Mouse (Mus musculus): Measurements from ENCODE around the gene Ipo8. TPM values are rescaled to one million over a fixed set of nuclear protein-coding genes. Genes with fewer than 3 reads are reported as not detected.

Ipo8 gene
- 10 to 100 TPM; 38.6 to 38.8 TPM for total RNA-seq (2021)

- DNase-seq (ENCODE audit: low spot score in 2 of 2) = peak; percentile 96 to 99
- intact Hi-C loops (cut with DNase I) = loop anchor here (1.0 to 10.0 kb wide), 3 partner anchors 65 to 620 kb away; partner anchors contain the start of genes Caprin2 and Dennd5b
Measured at GRCm38 (mm10) chr6:148830748-148831727, at the start of gene Ipo8. Ipo8 (minus strand) TSS chr6:148831467.

GRCm38 (mm10) chr6:148873911-148874310 is 42.6 kb upstream of the Ipo8 start:
- intact Hi-C loops (cut with DNase I) = no loop called here
- no peak for DNase-seq (ENCODE audit: low spot score in 2 of 2)

GRCm38 (mm10) chr6:148845629-148846028 is 14.4 kb upstream of the Ipo8 start:
- intact Hi-C loops (cut with DNase I) = no loop called here
- DNase-seq (ENCODE audit: low spot score in 2 of 2) = no peak

- no peak for DNase-seq (ENCODE audit: low spot score in 2 of 2)
- intact Hi-C loops (cut with DNase I) = no loop called here
Measured at GRCm38 (mm10) chr6:148841760-148842159, 10.5 kb upstream of the Ipo8 start.

GRCm38 (mm10) chr6:148838460-148838859 is 7.2 kb upstream of the Ipo8 start:
- intact Hi-C loops (cut with DNase I) = loop anchor here (10.0 kb wide), 1 partner anchor 266 kb away; the partner anchor contains the start of gene Dennd5b

GRCm38 (mm10) chr6:148831728-148832121 is 458 bp upstream of the Ipo8 start:
- intact Hi-C loops (cut with DNase I) = loop anchor here (1.0 to 10.0 kb wide), 3 partner anchors 65 to 621 kb away; partner anchors contain the start of genes Caprin2 and Dennd5b
- DNase-seq (ENCODE audit: low spot score in 2 of 2) = no peak

More at GRCm38 (mm10) chr6:148838460-148838859, 7.2 kb upstream of the Ipo8 start:
- DNase-seq (ENCODE audit: low spot score in 2 of 2) = no peak

GRCm38 (mm10) chr6:148830355-148830747 is 916 bp downstream of the Ipo8 start:
- intact Hi-C loops (cut with DNase I) = loop anchor here (2.0 to 10.0 kb wide), 2 partner anchors 274 to 620 kb away; partner anchors contain the start of gene Dennd5b
- DNase-seq (ENCODE audit: low spot score in 2 of 2) = no peak

GRCm38 (mm10) chr6:148826119-148826518 is 5.1 kb downstream of the Ipo8 start:
- intact Hi-C loops (cut with DNase I) = no loop called here
- no peak for DNase-seq (ENCODE audit: low spot score in 2 of 2)

GRCm38 (mm10) chr6:148818624-148819343 is 12.5 kb downstream of the Ipo8 start:
- no peak for DNase-seq (ENCODE audit: low spot score in 2 of 2)
- intact Hi-C loops (cut with DNase I) = no loop called here

- DNase-seq (ENCODE audit: low spot score in 2 of 2) = no peak
- intact Hi-C loops (cut with DNase I) = no loop called here
Measured at GRCm38 (mm10) chr6:148816751-148817150, 14.5 kb downstream of the Ipo8 start.

GRCm38 (mm10) chr6:148811117-148811516 is 20.1 kb downstream of the Ipo8 start:
- DNase-seq (ENCODE audit: low spot score in 2 of 2) = no peak
- intact Hi-C loops (cut with DNase I) = no loop called here

GRCm38 (mm10) chr6:148799773-148800172 is 31.5 kb downstream of the Ipo8 start:
- no peak for DNase-seq (ENCODE audit: low spot score in 2 of 2)
- intact Hi-C loops (cut with DNase I) = no loop called here

- intact Hi-C loops (cut with DNase I) = no loop called here
- DNase-seq (ENCODE audit: low spot score in 2 of 2) = peak in 1 of 2 experiments; percentile 26
Measured at GRCm38 (mm10) chr6:148795145-148795544, 36.1 kb downstream of the Ipo8 start.

GRCm38 (mm10) chr6:148789010-148789673 is 42.1 kb downstream of the Ipo8 start:
- DNase-seq (ENCODE audit: low spot score in 2 of 2) = peak in 1 of 2 experiments; percentile 29
- intact Hi-C loops (cut with DNase I) = no loop called here

GRCm38 (mm10) chr6:148786186-148786585 is 45.1 kb downstream of the Ipo8 start:
- intact Hi-C loops (cut with DNase I) = no loop called here
- no peak for DNase-seq (ENCODE audit: low spot score in 2 of 2)

GRCm38 (mm10) chr6:148784418-148784817 is 46.8 kb downstream of the Ipo8 start:
- intact Hi-C loops (cut with DNase I) = no loop called here
- DNase-seq (ENCODE audit: low spot score in 2 of 2) = no peak

- intact Hi-C loops (cut with DNase I) = no loop called here
Measured at GRCm38 (mm10) chr6:148776236-148776635, 55.0 kb downstream of the Ipo8 start.

GRCm38 (mm10) chr6:148771423-148771822 is 59.8 kb downstream of the Ipo8 start:
- no peak for DNase-seq (ENCODE audit: low spot score in 2 of 2)
- intact Hi-C loops (cut with DNase I) = no loop called here

More at GRCm38 (mm10) chr6:148776236-148776635, 55.0 kb downstream of the Ipo8 start:
- DNase-seq (ENCODE audit: low spot score in 2 of 2) = no peak

GRCm38 (mm10) chr6:148768419-148768818 is 62.8 kb downstream of the Ipo8 start:
- no peak for DNase-seq (ENCODE audit: low spot score in 2 of 2)
- intact Hi-C loops (cut with DNase I) = no loop called here

GRCm38 (mm10) chr6:148767228-148767627 is 64.0 kb downstream of the Ipo8 start:
- intact Hi-C loops (cut with DNase I) = no loop called here
- DNase-seq (ENCODE audit: low spot score in 2 of 2) = no peak
